Mouse (Mus musculus) naive thymus-derived CD4-positive, alpha-beta T cell, adult 2 months (primary cell): ENCODE measurements around the gene Tnfrsf8.

Experiments
- DNase-seq: peaks from one replicate; pipeline ENCODE4 v3.0.0-alpha.2; 2011; ENCODE audit warnings: low read depth

The Tnfrsf8 gene

GRCm38 (mm10) chr4:145267631-145268110, 47.3 kb downstream of the Tnfrsf8 start:
- no peak for DNase-seq

DNA sequence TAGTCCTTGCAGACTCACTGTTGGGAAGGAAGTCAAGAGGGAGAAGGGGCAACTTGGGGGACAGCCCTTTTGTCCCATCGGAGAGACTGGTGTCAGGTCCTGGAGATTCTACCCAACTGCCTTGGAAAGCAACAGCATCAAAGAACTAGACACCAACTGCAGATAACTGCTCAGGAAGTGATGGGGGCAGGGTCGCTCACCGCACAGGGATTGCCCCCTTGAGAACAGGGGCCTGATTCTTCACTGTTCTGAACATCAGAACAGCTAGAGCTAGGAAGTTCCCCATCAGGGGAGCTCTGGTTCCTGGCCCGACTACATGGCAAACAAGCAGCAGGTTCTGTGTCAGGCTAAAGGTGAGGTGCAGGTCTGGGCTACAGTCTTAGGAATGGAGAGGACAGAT, 48.5 kb downstream of the Tnfrsf8 start:
- DNase-seq: no peak

DNA sequence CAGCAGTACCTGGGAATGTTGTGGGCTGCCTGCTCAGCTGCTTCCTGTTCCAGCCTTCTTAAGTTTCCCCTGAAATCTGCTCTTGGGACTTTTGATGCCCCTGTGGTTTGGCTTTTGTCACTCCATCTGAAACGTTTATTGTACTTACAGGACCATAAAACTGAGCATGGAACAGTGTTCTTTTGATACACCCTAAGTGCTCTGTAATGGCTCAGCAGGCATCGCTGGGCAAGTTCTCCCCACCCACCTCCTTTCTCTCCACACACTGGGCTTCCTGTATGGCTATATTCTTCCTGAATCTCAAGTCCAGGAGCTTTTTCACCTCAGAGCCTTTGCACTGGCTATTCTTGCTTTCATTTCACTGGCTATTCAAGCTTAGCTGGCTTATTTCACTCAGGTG, 50.2 kb downstream of the Tnfrsf8 start:
- no peak for DNase-seq

GRCm38 (mm10) chr4:145263583-145263982, 51.4 kb downstream of the Tnfrsf8 start:
- no peak for DNase-seq

GRCm38 (mm10) chr4:145260802-145261201, 54.2 kb downstream of the Tnfrsf8 start:
- DNase-seq: no peak

DNA sequence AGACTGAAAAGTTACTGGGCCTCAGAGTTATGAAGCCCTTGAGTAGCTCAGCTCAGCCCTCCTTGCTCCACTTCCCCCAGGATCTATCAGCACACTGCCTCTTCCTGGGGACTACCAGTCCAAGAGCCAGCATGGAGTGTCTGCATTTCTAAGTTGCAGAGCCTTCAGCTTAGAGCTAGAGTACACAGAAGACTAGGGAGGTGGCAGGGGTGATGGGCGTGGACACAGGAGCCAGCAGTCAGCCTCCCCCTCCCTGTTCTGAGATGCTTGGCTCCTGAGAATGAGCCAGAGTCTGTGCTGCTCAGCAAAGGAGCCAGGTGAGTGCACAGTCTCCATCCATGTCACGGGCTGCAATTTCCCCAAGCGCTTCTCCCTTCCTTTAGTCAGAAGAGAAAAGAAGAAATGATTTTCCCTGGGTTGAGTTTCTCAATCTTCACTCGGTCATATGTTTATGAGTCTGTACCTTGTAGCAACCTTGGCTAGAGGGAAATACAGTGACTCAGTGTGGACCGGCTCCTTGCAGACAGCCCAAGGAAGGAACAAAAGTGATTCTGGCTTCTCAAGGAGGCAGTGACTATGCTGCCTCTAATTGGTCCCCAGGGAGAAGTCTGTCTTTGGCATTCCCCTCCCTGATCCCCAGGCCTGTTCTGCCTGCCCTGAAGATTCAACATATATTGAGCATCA, 57.1 kb downstream of the Tnfrsf8 start:
- DNase-seq: no peak

DNA sequence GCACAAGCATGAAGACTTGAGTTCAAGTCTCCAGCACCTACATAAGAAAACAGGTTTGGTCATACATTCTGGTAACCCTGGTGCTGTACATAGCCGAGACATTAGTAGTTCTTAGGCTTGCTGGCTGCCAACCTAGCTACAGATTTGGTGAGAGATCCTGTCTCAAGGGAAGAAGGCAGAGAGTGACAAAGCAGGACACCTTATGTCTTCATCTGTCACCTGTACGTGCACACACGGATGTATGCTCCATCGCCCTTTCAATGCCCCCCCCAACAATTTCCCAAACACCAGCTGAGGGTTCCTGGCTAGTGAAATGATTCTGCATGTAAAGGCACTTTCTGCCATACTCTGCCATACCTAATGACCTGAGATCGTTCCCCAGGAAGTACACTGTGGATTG, 58.8 kb downstream of the Tnfrsf8 start:
- no peak for DNase-seq

- DNase-seq: peak; percentile 87
Measured at GRCm38 (mm10) chr4:145254418-145254817, 60.5 kb downstream of the Tnfrsf8 start.

DNA sequence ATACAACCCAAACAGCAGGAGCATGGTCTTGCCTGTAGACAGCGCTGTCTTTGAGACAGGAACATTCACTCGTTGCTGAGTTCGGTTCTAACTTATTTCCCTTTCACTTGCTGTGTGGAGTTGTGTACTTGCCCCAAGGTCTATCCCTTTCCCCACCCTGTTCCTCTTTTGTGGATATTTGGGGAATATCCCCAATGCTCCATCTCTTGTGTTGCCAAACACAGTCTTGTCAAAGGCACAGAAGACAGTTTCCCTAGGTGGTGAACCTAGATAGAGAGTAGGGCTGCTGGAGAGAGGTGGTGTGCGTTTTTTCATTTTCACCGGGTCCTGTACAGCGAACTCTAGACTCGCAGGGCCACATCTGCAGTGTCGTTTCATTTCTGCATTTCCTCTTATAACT, 62.4 kb downstream of the Tnfrsf8 start:
- no peak for DNase-seq

DNA sequence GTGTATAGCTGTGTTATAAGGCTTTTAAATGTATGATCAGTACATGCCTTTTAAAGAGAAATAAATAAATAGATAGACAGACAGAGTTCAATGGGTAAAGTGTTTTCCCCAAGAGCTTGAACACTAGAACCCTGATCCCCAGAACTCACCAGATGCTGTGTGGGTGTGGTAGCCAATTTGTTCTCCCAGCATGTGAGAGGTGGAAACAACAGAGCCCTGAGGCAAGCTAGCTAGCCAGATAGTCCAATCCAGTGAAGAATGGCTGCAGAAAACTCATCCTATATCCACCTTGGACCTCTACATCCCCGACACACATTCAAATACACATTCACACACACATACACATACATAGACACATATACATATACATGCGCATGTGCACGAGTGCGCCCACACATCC, 63.4 kb downstream of the Tnfrsf8 start:
- DNase-seq: no peak

GRCm38 (mm10) chr4:145250002-145250401, 65.0 kb downstream of the Tnfrsf8 start:
- DNase-seq: peak; percentile 63

DNA sequence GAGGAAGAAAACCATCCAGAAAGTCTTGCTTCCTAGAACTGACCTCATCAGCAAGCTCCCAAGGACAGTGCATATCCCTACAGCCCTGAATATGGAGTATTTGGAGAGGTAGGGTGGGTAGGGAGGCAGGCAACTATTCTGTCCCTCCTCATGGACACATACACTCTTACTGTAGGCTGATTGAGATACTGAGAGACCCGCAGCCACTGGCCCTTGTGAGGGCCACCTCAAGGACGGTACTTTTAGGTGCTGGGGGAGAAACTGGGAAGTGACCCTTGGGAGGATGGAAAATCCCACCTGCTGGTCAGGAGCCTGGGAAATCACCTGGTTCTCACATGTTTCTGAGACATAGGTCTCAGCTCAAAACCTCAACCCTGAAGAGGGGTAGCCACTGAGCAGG, 67.4 kb downstream of the Tnfrsf8 start:
- DNase-seq: no peak

DNA sequence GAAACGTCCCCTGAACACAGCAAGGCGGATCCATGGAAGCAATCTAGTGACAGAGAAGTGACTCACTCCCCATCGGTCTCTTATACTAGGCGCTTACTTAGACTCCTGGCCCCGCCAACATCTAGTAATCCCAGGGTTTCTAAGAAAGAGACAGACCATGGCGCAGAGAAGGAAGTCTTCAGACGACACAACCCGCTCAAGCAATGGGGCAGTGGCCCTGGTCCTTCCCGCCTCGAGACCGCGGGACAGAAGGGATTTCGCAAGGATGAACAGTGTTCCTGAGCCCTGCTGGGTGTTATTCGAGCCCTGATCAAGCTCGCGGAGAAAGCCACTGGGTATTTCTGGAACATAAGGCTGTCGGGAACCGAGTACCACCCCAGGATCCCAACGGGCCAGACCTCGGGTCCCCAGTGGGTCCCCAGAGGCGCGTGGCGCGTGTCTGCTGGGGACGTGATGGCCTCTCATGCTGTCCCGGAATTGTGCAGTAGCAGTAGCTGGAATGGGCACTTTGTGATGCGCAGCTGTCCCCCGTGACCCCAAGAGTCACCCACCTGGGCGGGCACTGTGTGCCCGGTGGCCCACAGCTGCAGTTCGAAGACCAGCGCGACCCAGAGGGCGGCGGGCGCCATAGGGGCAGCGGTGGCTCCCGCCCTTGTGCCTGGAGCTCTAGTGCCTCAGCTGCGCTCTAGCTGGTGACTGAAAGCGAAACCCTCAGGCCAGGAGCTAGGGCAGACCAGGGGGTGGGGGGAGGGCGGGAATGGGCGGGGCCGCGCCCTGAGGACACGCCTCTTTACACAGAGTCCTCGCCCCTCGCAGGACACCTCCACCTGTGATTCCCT, 68.6 kb downstream of the Tnfrsf8 start, which contains the start of gene Tnfrsf1b:
Gene Tnfrsf1b, minus strand, starts transcription at position 698 of the 839 bp plus-strand sequence.
- peak; percentile 83 for DNase-seq

DNA sequence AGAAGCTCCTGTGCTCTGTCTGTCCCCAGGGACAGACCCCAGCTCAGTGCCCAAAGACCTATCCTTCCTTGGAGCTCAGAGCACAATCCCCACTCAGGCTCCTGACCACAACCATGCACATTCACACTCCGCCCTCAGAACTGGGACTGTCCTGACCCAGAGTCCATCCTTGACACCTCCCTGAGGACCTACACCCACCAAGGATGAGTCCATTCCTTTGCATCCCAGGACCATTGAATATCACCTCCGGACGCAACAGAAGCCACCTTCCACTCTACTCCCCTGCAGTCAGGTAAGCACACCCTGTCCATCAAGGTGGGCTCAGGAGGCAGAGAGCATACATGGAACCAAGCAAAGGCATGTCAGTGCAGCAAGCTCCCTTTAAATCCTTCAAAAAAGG, 69.4 kb downstream of the Tnfrsf8 start:
- no peak for DNase-seq

DNA sequence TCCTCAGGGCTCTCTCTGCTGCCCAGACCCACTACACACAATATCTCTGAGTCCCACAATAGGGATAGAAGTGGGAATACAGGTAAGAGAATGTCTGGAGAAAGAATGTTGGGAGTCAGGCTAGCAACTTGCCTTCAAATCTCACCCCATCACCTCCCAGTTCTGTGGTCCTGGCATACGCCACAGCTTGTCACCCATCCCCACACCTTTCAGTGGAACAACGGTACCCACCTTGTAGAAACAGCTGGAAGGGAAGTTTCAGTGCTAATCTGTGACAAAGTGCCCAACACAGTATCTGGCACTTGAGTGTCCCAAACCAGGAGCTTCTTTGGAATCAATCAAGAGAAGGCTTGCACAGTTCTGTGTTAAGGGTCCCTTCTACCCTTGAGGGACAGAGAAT, 70.3 kb downstream of the Tnfrsf8 start:
- DNase-seq: no peak

GRCm38 (mm10) chr4:145242719-145243350, 72.1 kb downstream of the Tnfrsf8 start:
- peak; percentile 46 for DNase-seq

GRCm38 (mm10) chr4:145240723-145241231, 74.2 kb downstream of the Tnfrsf8 start:
- peak; percentile 86 for DNase-seq

DNA sequence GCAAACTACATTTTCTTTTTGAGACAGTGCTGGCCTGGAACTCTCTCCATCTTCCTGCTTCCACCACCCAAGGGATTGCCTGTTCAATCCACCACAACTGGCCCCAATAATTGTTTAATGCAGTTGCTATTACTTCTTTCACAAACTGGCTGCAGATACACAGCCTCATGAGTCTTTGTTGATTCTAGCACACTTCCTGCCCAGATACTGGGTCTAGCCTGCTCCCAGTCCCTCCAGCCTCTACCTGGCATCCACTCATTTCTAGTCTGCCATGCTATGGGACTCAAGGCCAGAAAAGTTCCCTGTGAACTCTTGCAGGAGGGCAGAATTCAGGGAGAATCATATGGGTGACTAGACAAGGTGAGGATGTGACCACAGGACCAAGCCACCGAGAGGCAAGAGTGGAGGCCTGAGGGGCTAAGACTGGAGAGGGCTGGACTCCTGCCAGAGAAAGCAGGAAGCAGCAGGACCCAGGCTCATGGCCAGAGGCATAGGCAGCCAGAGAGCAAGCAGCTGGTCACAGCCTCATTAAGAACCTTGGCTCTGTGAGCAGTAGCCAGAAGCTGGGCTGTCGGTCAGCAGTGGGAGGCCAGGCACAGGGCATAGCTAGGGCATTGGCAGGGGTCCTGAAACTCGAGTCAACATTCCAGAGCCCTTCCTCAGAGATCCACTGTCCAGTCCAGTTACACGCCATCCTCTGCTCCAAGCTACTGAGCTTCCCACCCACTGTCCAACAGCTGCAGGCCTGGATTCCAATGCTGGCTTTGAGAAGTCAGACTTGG, 75.7 kb downstream of the Tnfrsf8 start:
- no peak for DNase-seq

- peak; percentile 92 for DNase-seq
Measured at GRCm38 (mm10) chr4:145236027-145236426, 78.9 kb downstream of the Tnfrsf8 start.

DNA sequence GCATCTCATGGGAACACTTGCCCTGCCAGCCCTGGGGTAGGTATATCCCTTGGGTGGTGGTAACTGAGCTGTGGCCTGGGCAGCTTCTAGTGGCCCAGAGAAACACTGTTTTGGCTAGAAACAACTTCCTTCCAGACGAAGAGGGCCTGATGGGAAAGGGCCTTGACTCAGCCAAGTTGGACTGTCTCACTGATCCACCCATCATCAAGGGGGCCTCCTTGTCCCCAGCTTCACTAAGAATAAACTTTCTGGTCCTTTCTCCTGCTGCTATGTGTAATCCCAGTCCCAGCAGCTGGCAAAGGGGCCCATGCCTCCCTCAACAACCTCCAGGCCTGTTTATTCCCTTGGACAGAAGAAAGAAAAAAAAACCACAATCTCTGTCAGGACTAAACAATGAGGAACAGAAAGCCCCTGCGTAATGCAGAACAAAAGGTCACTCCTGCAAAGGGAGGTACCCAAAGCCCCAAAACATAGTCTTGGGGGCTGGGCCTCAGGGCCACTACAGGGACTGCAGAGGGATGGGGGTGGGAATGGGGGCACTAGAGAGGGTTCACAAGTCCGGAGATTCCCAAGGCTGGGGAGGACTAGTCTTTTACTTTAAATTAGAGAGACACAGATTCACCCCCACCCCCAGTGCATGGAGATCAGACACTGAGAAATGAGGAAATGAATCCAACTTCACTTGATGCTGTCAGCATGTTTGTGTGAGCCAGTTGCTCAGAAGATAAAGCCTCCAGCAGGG, 81.3 kb downstream of the Tnfrsf8 start:
- DNase-seq: no peak

- no peak for DNase-seq
Measured at GRCm38 (mm10) chr4:145231732-145232131, 83.2 kb downstream of the Tnfrsf8 start.
